Comparison of ENCODE assay signal across 8 mouse cellular contexts in the genomic region with DNA sequence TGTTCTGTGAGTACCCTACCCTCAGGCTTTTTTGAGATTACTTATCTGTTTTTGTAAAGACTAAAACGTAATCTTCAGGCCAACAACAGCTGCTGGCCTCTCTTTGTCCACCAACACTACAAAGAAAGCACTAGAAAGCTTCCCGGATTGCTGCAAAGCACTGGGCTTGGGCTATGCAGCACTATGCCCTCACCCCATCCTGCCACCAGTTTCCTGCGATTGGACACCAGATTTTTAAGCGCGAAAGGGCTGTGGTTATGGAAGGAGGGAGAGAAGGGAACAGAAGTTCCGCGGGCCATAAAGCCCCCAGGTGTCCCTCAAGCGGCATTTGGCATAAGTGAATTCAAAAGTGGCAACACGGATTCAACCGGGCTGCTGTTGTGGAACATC. TPM values are rescaled to one million over a fixed set of nuclear protein-coding genes. Genes with fewer than 3 reads are reported as not detected.
DNase-seq lines count a peak whose midpoint lies in the region; ATAC-seq and TF ChIP-seq lines count a peak whose summit lies in the region.

No protein-coding gene starts in this region.

- under 1% methylated on average over 10 of the region's 10 CpGs for WGBS in embryonic facial prominence, embryonic 13.5 days
- 0% methylated on average over 10 of the region's 10 CpGs for WGBS in hindbrain, postnatal 0 days

- H3K27ac ChIP-seq in embryonic facial prominence, embryonic 13.5 days, result peak overlapping the region; percentile 97
- H3K27ac ChIP-seq in hindbrain, postnatal 0 days, result peak overlapping the region; percentile 92

- H3K4me1 ChIP-seq in embryonic facial prominence, embryonic 13.5 days, result peaks cover 17% of the 10 kb centered on the region
- H3K4me1 ChIP-seq in hindbrain, postnatal 0 days (ENCODE audit: insufficient read depth, low read length), result no peaks in the 10 kb centered on the region

- TF ChIP-seq CTCF in brain, embryonic 14.5 days (IDR thresholded peaks at IDR 0.05; ENCODE audit: borderline replicate concordance, extremely low read depth, insufficient read depth, insufficient read length), result no peak
- no peak for TF ChIP-seq CTCF in hindbrain, postnatal 0 days (IDR thresholded peaks at IDR 0.05; ENCODE audit: low read depth)

- H3K4me3 ChIP-seq in embryonic facial prominence, embryonic 13.5 days, result peak overlapping the region; percentile 87
- H3K4me3 ChIP-seq in hindbrain, postnatal 0 days (ENCODE audit: low read length), result peak overlapping the region; percentile 82

- no peak for ATAC-seq in embryonic facial prominence, embryonic 13.5 days (ENCODE audit: insufficient number of reproducible peaks, insufficient read depth, low FRiP score, low TSS enrichment, low read depth)
- ATAC-seq in hindbrain, postnatal 0 days, result peak; percentile 64; the same call in 1 of the 2 replicates

- peak overlapping the region; percentile 97 for H3K9ac ChIP-seq in embryonic facial prominence, embryonic 13.5 days
- peak overlapping the region; percentile 92 for H3K9ac ChIP-seq in hindbrain, postnatal 0 days (replicated peaks; ENCODE audit: low read length)

- no peak for TF ChIP-seq POLR2A in brain, embryonic 14.5 days (IDR thresholded peaks at IDR 0.05; ENCODE audit: borderline replicate concordance, extremely low read depth, insufficient read depth, insufficient read length, poor library complexity, severe bottlenecking)

- H3K27me3 ChIP-seq in embryonic facial prominence, embryonic 13.5 days, result no peaks in the 10 kb centered on the region
- no peaks in the 10 kb centered on the region for H3K27me3 ChIP-seq in hindbrain, postnatal 0 days (ENCODE audit: insufficient read depth, low read length)

- peak overlapping the region; percentile 74 for H3K4me2 ChIP-seq in embryonic facial prominence, embryonic 13.5 days
- peak overlapping the region; percentile 81 for H3K4me2 ChIP-seq in hindbrain, postnatal 0 days (ENCODE audit: low read depth, low read length)

- no peaks in the 10 kb centered on the region for H3K9me3 ChIP-seq in embryonic facial prominence, embryonic 13.5 days
- H3K9me3 ChIP-seq in hindbrain, postnatal 0 days (ENCODE audit: low read length), result no peaks in the 10 kb centered on the region

- peaks cover 36% of the 10 kb centered on the region for H3K36me3 ChIP-seq in embryonic facial prominence, embryonic 13.5 days
- H3K36me3 ChIP-seq in hindbrain, postnatal 0 days (ENCODE audit: insufficient read depth, low read length), result no peaks in the 10 kb centered on the region

- peak; percentile 8 for DNase-seq in ovary, postnatal 10 days (ENCODE audit: low spot score)
- DNase-seq in ovary, postnatal 14 days (ENCODE audit: low spot score), result no peak
- peak; percentile 70 for DNase-seq in brain, embryonic 14.5 days (ENCODE audit: low read depth)
- DNase-seq in hindbrain, postnatal 0 days (ENCODE audit: low spot score), result peak; percentile 51
- DNase-seq in lung, postnatal 10 days, result peak; percentile 16
- DNase-seq in thymus, postnatal 25 days, result peak; percentile 18
- no peak for DNase-seq in urinary bladder, postnatal 10 days (ENCODE audit: low spot score)

RNA-seq across cellular contexts. Expression of a gene that starts 0.8 kb away (rescaled TPM):
- 29.6 and 33.9 TPM in 2 replicates for polyA plus RNA-seq in brain, embryonic 14.5 days (2012; rRNA removed)
- polyA plus RNA-seq in embryonic facial prominence, embryonic 13.5 days (2015; fragmentation: Nextera tagmentation; extraction: Ambion mirVana), result 13.7 and 15.6 TPM in 2 replicates
- total RNA-seq in hindbrain, postnatal 0 days (2014; rRNA removed), result 6.1 and 7.9 TPM in 2 replicates
- 2.7 and 2.9 TPM in 2 replicates for polyA plus RNA-seq in hindbrain, postnatal 0 days (2015; fragmentation: Nextera tagmentation; extraction: Ambion mirVana)

RNA-seq across cellular contexts. Expression of a gene that starts 44.4 kb away (rescaled TPM):
- 34.9 and 50.5 TPM in 2 replicates for polyA plus RNA-seq in brain, embryonic 14.5 days (2012; rRNA removed)
- 7.7 and 8.3 TPM in 2 replicates for polyA plus RNA-seq in embryonic facial prominence, embryonic 13.5 days (2015; fragmentation: Nextera tagmentation; extraction: Ambion mirVana)
- total RNA-seq in hindbrain, postnatal 0 days (2014; rRNA removed), result 31.9 and 32.0 TPM in 2 replicates
- polyA plus RNA-seq in hindbrain, postnatal 0 days (2015; fragmentation: Nextera tagmentation; extraction: Ambion mirVana), result 6.4 and 7.6 TPM in 2 replicates

RNA-seq across cellular contexts. Expression of a gene that starts 56.2 kb away (rescaled TPM):
- 0.90 and 1.5 TPM in 2 replicates for polyA plus RNA-seq in brain, embryonic 14.5 days (2012; rRNA removed)
- 3.2 and 4.0 TPM in 2 replicates for polyA plus RNA-seq in embryonic facial prominence, embryonic 13.5 days (2015; fragmentation: Nextera tagmentation; extraction: Ambion mirVana)
- total RNA-seq in hindbrain, postnatal 0 days (2014; rRNA removed), result 5.0 and 7.0 TPM in 2 replicates
- polyA plus RNA-seq in hindbrain, postnatal 0 days (2015; fragmentation: Nextera tagmentation; extraction: Ambion mirVana), result 2.3 and 2.9 TPM in 2 replicates

Comparison
In these comparisons a context has a peak if more than half of its experiments do, and no peak if none do; other contexts are left out.
1. DNase-seq: peak in ovary, postnatal 10 days (single experiment), brain, embryonic 14.5 days (single experiment), hindbrain, postnatal 0 days (single experiment), lung, postnatal 10 days (single experiment) and thymus, postnatal 25 days (single experiment); none in ovary, postnatal 14 days (single experiment) and urinary bladder, postnatal 10 days (single experiment).